32 mouse cellular contexts compared by ENCODE assay signal in the genomic region with DNA sequence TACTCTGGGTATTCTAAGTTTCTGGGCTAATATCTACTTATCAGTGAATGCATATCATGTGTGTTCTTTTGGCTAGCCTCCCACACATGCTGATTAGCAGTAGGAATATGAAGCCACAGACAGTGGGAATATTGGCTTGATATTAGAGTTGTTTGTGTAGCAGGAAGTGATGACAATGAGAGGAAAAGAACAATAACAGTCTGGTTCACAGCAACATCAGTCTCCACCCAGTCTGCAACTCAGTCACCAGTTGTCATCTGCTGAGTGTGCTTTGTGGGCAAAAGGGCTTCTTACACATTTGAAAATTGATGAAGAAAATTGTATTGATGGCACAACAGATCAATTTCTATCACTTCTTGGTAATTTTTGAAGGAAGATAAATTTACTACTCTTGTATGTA. TPM values are rescaled to one million over a fixed set of nuclear protein-coding genes. Genes with fewer than 3 reads are reported as not detected.
DNase-seq lines count a peak whose midpoint lies in the region; ATAC-seq and TF ChIP-seq lines count a peak whose summit lies in the region.
"Had no signal": no experiment of that assay in that cellular context is flagged by ENCODE, and none has a peak within 500 bp of the region (broad histone marks: within the 10 kb centered on the region; RNA-seq: fewer than 3 reads in every experiment).

No protein-coding gene starts in this region.

- TF ChIP-seq CTCF in kidney, postnatal 0 days (IDR thresholded peaks at IDR 0.05; ENCODE audit: low read depth) = no peak

- no peak overlapping the region for H3K9ac ChIP-seq in kidney, postnatal 0 days (ENCODE audit: low read depth, low read length)
- H3K9ac ChIP-seq: forebrain, embryonic 12.5 days; hindbrain, embryonic 13.5 days; limb, embryonic 15.5 days; liver, embryonic 13.5 days; neural tube, embryonic 12.5 days had no signal

- DNase-seq in kidney, postnatal 0 days (ENCODE audit: low spot score) = peak; percentile 5
- DNase-seq in kidney, adult 18-20 months = no peak
- peak; percentile 74 for DNase-seq in CD4-positive, CD25-positive, alpha-beta regulatory T cell, adult 2 months (ENCODE audit: low read depth, low spot score)
- DNase-seq in T-cell, adult 2 months (ENCODE audit: low spot score) = peak; percentile 27
- DNase-seq in lung, postnatal 25 days (ENCODE audit: low spot score) = peak; percentile 10
- DNase-seq in adrenal gland, postnatal 36 days = no peak
- no peak for DNase-seq in thymus, postnatal 4 days
- DNase-seq: adrenal gland, adult 2 months; cerebellum, adult 2 months; cerebellum, postnatal 14 days; gastrocnemius, postnatal 10 days; heart, postnatal 4 days; kidney, adult 8-10 months; kidney, postnatal 14 days; layer of hippocampus, adult 9-11 months; liver, embryonic 13.5 days; thymus, adult 2 months had no signal

- no peak overlapping the region for H3K4me2 ChIP-seq in kidney, postnatal 0 days (ENCODE audit: low read length)
- H3K4me2 ChIP-seq: forebrain, embryonic 12.5 days; heart, embryonic 11.5 days; hindbrain, embryonic 13.5 days; limb, embryonic 15.5 days; liver, embryonic 13.5 days; midbrain, embryonic 11.5 days; neural tube, embryonic 12.5 days had no signal

- H3K27me3 ChIP-seq in kidney, postnatal 0 days (ENCODE audit: insufficient read depth, low read length) = no peaks in the 10 kb centered on the region
- H3K27me3 ChIP-seq: forebrain, embryonic 12.5 days; hindbrain, embryonic 13.5 days; limb, embryonic 15.5 days; liver, embryonic 13.5 days; neural tube, embryonic 12.5 days; Patski had no signal

- H3K36me3 ChIP-seq in kidney, postnatal 0 days (ENCODE audit: insufficient read depth, low read length) = no peaks in the 10 kb centered on the region
- H3K36me3 ChIP-seq: forebrain, embryonic 12.5 days; G1E; hindbrain, embryonic 13.5 days; limb, embryonic 10.5 days; limb, embryonic 15.5 days; liver, embryonic 13.5 days; neural tube, embryonic 12.5 days had no signal

- H3K9me3 ChIP-seq in kidney, postnatal 0 days (replicated peaks; ENCODE audit: low read length) = no peaks in the 10 kb centered on the region
- H3K9me3 ChIP-seq: forebrain, embryonic 12.5 days; G1E; hindbrain, embryonic 13.5 days; limb, embryonic 10.5 days; limb, embryonic 15.5 days; liver, embryonic 13.5 days; neural tube, embryonic 12.5 days had no signal

- H3K4me3 ChIP-seq in kidney, postnatal 0 days (replicated peaks; ENCODE audit: low read depth, low read length) = no peak overlapping the region
- H3K4me3 ChIP-seq: erythroblast, embryonic 14.5 days; forebrain, embryonic 12.5 days; hindbrain, embryonic 13.5 days; limb, embryonic 10.5 days; limb, embryonic 15.5 days; liver, embryonic 13.5 days; neural tube, embryonic 12.5 days had no signal

- ATAC-seq in kidney, postnatal 0 days (replicated peaks; ENCODE audit: low FRiP score, low read depth) = no peak
- ATAC-seq: midbrain, embryonic 16.5 days; Patski had no signal

- H3K4me1 ChIP-seq in kidney, postnatal 0 days (replicated peaks; ENCODE audit: insufficient read depth, low read length) = no peaks in the 10 kb centered on the region
- H3K4me1 ChIP-seq: forebrain, embryonic 12.5 days; hindbrain, embryonic 13.5 days; limb, embryonic 10.5 days; limb, embryonic 15.5 days; liver, embryonic 13.5 days; neural tube, embryonic 12.5 days had no signal

- no peak overlapping the region for H3K27ac ChIP-seq in kidney, postnatal 0 days
- H3K27ac ChIP-seq: forebrain, embryonic 12.5 days; hindbrain, embryonic 13.5 days; limb, embryonic 10.5 days; limb, embryonic 15.5 days; liver, embryonic 13.5 days; neural tube, embryonic 12.5 days had no signal

RNA-seq across cellular contexts. Expression of gene Gbp2b, which starts 7.3 kb away (rescaled TPM):
- 0.04 TPM in 1 of 2 replicates, not detected in the other for polyA plus RNA-seq in kidney, postnatal 0 days (2015; fragmentation: Nextera tagmentation; extraction: Ambion mirVana)
- under 1 TPM; 0.20 to 0.26 TPM for total RNA-seq in adrenal gland, postnatal 36 days (2021)
- total RNA-seq: gastrocnemius, postnatal 10 days; left cerebral cortex, postnatal 10 days; megakaryocyte, adult 5-6 weeks had no signal
- polyA plus RNA-seq: cerebellum, adult 2 months; cortical plate, adult 2 months; erythroblast, embryonic 14.5 days; forebrain, embryonic 12.5 days; G1E; heart, embryonic 11.5 days; heart, embryonic 16.5 days; hindbrain, embryonic 13.5 days; limb, embryonic 10.5 days; limb, embryonic 15.5 days; liver, embryonic 13.5 days; midbrain, embryonic 11.5 days; midbrain, embryonic 16.5 days; neural tube, embryonic 12.5 days had no signal

RNA-seq across cellular contexts. Expression of gene Gbp3, which starts 27.6 kb away (rescaled TPM):
- polyA plus RNA-seq in kidney, postnatal 0 days (2015; fragmentation: Nextera tagmentation; extraction: Ambion mirVana) = 6.7 and 11.3 TPM in 2 replicates
- 10 to 100 TPM; 11.4 to 11.8 TPM for total RNA-seq in adrenal gland, postnatal 36 days (2021)
- polyA plus RNA-seq: erythroblast, embryonic 14.5 days; G1E had no signal

RNA-seq across cellular contexts. Expression of gene Gbp2, which starts 33.0 kb away (rescaled TPM):
- 2.0 and 2.3 TPM in 2 replicates for polyA plus RNA-seq in kidney, postnatal 0 days (2015; fragmentation: Nextera tagmentation; extraction: Ambion mirVana)
- 10 to 100 TPM; 14.2 to 20.9 TPM for total RNA-seq in adrenal gland, postnatal 36 days (2021)
- polyA plus RNA-seq: erythroblast, embryonic 14.5 days; G1E; midbrain, embryonic 11.5 days had no signal

RNA-seq across cellular contexts. Expression of gene Gbp7, which starts 57.2 kb away (rescaled TPM):
- polyA plus RNA-seq in kidney, postnatal 0 days (2015; fragmentation: Nextera tagmentation; extraction: Ambion mirVana) = 6.0 and 7.1 TPM in 2 replicates
- total RNA-seq in adrenal gland, postnatal 36 days (2021) = 10 to 100 TPM; 14.4 to 20.2 TPM

Comparison
In these comparisons a context has a peak if more than half of its experiments do, and no peak if none do; other contexts are left out.
1. DNase-seq: peak in kidney, postnatal 0 days (single experiment), CD4-positive, CD25-positive, alpha-beta regulatory T cell, adult 2 months (single experiment), T-cell, adult 2 months (single experiment) and lung, postnatal 25 days (single experiment); none in kidney, adult 18-20 months (single experiment), adrenal gland, postnatal 36 days (0 of 2) and thymus, postnatal 4 days (single experiment).